Mouse (Mus musculus): ENCODE measurements around the gene Atg4d.

DNA sequence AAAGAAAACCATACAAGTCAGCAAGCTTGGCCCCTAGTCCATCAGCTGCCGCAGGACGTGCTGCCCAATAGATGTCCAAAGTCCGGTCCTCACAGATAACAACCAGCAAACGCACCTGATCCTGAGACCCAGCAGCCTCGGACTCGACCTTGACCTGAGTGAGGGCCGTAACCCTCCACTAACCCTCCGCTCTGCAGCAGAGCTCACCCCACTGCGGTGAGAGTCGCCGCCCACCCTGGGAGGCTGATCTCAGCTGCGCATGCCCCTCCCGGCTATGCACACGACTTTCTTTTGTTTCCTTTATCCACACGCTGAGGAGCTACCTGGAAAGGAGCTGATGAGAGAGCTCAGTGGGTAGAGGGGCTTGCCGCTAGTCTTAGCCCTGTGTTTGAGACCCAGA lies 37.8 kb upstream of the Atg4d start:
- TF ChIP-seq CTCF (IDR thresholded peaks at IDR 0.05; ENCODE audit: insufficient read depth, low read length): no peak
- no peak for TF ChIP-seq POLR2A (IDR thresholded peaks at IDR 0.05; ENCODE audit: borderline replicate concordance, extremely low read depth, low read depth, low read length)
